Mouse (Mus musculus): Measurements from ENCODE around the gene 1700007K13Rik. TPM values are rescaled to one million over a fixed set of nuclear protein-coding genes. Genes with fewer than 3 reads are reported as not detected.

The 1700007K13Rik gene
- polyA plus RNA-seq, 1 experiment from 2014 or later, result 0.63 TPM

DNA sequence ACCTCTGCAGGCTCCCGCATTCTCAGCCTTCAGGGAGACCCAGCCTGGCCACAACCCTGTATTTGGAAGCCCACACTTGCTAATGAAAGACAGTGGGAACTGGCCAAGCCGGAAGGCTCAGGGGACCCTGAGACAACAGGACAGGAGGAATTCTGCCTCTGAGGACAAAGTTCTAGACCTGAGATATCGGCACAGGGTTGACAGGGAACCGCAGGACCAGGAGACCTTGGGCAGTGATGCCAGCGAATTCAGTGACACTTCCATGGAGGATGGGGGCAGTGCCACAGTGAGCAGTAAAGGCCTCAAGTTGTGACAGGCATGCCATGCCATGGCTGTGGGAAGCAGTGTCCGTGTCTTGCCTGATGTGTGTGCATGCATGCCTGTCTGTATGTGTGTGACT, 12.6 kb downstream of the 1700007K13Rik start:
- Histone ChIP-seq H3K27ac (replicated peaks) (no peak overlapping the region), H3K4me3 (ENCODE audit: low read depth, low read length) (no peak overlapping the region), H3K27me3 (ENCODE audit: control insufficient read depth, insufficient read depth, low read length) (no peaks in the 10 kb centered on the region), H3K36me3 (ENCODE audit: control insufficient read depth, insufficient read depth, low read length) (no peaks in the 10 kb centered on the region), H3K9ac (ENCODE audit: low read length) (no peak overlapping the region), H3K4me2 (replicated peaks; ENCODE audit: low read depth) (no peak overlapping the region), H3K9me3 (ENCODE audit: control insufficient read depth, low read length) (no peaks in the 10 kb centered on the region), H3K4me1 (replicated peaks; ENCODE audit: control insufficient read depth, insufficient read depth) (no peaks in the 10 kb centered on the region)
- no peak for DNase-seq (ENCODE audit: low spot score)
- TF ChIP-seq EP300 (optimal IDR thresholded peaks at IDR 0.05) (no peak), CTCF (IDR thresholded peaks at IDR 0.05; ENCODE audit: low read depth) (no peak)
- no peak for ATAC-seq (ENCODE audit: low FRiP score, low TSS enrichment)
- 76% methylated on average over 6 of the region's 6 CpGs for WGBS

DNA sequence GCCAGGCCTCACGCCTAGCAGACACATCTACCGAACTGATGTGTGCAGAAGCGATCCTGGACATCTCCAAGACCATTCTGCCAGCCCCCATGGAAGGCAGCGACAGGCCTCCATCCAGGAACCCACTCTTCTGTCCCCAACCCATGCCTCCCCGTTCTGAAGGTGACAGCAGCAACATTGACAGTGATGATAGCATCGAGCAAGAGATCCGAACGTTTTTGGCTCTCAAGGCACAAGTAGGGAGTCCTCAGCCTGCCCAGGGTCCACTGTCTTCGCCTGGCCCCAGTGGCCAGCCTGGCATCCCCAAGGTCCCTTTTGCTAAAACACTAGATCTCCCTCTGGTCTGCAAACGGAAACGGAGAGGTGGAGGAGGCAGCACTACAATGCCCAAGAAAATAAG, 14.5 kb downstream of the 1700007K13Rik start:
- Histone ChIP-seq H3K4me3 (ENCODE audit: low read depth, low read length) (no peak overlapping the region), H3K4me1 (replicated peaks; ENCODE audit: control insufficient read depth, insufficient read depth) (0 out of 2 replicates have a peak, but pooled peaks cover 2% of the 10 kb centered on the region)
- no peak for DNase-seq (ENCODE audit: low spot score)

DNA sequence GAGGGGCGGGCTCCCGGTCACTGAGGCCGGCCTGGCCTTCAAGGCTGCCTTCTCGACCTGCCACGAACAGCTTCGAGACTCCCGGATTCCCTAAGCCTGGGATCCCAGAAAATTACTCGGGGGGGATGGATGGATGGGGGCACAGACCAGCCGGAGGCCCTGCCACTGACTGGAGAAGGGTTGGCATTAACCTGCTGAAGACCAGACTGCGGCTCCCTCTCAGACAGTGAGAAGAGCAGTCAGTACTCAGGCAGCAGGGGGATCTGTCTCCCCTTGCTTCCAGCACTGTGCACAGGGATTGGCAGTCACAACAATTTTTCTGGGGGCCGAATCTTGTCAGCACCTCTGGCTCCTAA, 18.8 kb downstream of the 1700007K13Rik start:
- WGBS, result 7% methylated on average over 9 of the region's 11 CpGs
- H3K27me3 ChIP-seq (ENCODE audit: control insufficient read depth, insufficient read depth, low read length), result no peaks in the 10 kb centered on the region
- 0 out of 2 replicates have a peak, but pooled peaks cover 2% of the 10 kb centered on the region for H3K4me1 ChIP-seq (replicated peaks; ENCODE audit: control insufficient read depth, insufficient read depth)
- TF ChIP-seq CTCF (IDR thresholded peaks at IDR 0.05; ENCODE audit: low read depth) (no peak), EP300 (optimal IDR thresholded peaks at IDR 0.05) (no peak)
- H3K9me3 ChIP-seq (ENCODE audit: control insufficient read depth, low read length), result no peaks in the 10 kb centered on the region
- peak overlapping the region; percentile 96 for H3K4me2 ChIP-seq (replicated peaks; ENCODE audit: low read depth)
- ATAC-seq (ENCODE audit: low FRiP score, low TSS enrichment) (0 out of 2 replicates have a peak, but pooled peaks have one; percentile 13), DNase-seq (ENCODE audit: low spot score) (no peak)
- H3K4me3 ChIP-seq (ENCODE audit: low read depth, low read length), result peak overlapping the region; percentile 72
- no peaks in the 10 kb centered on the region for H3K36me3 ChIP-seq (ENCODE audit: control insufficient read depth, insufficient read depth, low read length)
- H3K27ac ChIP-seq (replicated peaks), result no peak overlapping the region
- peak overlapping the region; percentile 79 for H3K9ac ChIP-seq (ENCODE audit: low read length)

More for the DNA sequence above, 14.5 kb downstream of the 1700007K13Rik start:
- Histone ChIP-seq H3K27ac (replicated peaks) (no peak overlapping the region), H3K4me2 (replicated peaks; ENCODE audit: low read depth) (no peak overlapping the region), H3K9ac (ENCODE audit: low read length) (no peak overlapping the region), H3K27me3 (ENCODE audit: control insufficient read depth, insufficient read depth, low read length) (no peaks in the 10 kb centered on the region), H3K9me3 (ENCODE audit: control insufficient read depth, low read length) (no peaks in the 10 kb centered on the region), H3K36me3 (ENCODE audit: control insufficient read depth, insufficient read depth, low read length) (no peaks in the 10 kb centered on the region)
- TF ChIP-seq CTCF (IDR thresholded peaks at IDR 0.05; ENCODE audit: low read depth) (no peak), EP300 (optimal IDR thresholded peaks at IDR 0.05) (no peak)
- ATAC-seq (ENCODE audit: low FRiP score, low TSS enrichment), result no peak
- 91% methylated on average over 11 of the region's 11 CpGs for WGBS

DNA sequence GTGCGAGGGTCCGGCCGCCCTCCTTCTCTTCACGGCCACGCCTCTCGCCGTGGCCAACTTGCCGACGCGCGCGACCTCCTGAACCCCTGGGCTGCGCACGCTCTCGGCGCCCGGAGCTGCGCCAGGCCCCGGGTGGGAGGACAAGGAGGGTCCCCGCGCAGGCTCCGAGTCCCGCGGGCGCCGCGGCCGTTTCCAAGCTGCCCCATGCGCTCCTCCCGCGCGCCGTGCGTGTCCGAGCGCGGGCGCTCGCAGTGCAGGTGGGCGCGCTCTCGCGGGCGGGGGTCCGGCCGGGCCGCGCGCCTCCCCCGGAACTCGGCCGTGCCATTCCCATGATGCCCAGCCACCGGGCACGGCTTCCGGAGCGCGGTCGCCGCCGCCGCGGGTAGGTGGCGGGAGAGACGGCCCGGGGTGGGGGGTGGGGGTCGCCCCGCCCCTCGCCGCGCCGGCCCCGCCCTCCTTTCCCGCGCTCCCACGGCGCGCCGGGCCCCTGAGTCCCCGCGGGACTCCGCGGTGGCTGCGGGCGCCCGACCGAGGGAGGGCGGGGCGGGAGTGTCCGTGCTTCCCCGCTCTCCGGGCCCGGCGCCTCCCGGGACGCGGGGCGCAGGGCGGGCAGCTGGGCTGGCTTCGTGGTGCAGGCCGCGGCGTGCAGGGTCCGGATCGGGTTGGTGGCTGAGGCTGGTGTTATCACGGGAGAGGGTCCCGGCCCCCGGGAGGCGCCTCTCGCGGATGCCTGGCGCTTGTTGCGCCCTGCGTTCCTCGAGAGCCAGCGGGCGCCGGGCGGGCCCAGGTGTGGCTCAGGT, 19.4 kb downstream of the 1700007K13Rik start, which contains the start of gene Ppp1r26:
TSS of gene Ppp1r26 (plus strand) at position 286 of the 800 bp plus-strand sequence.
- peak; percentile 56 for DNase-seq (ENCODE audit: low spot score)
- peak within 1 kb of the TSS; percentile 79 for H3K9ac ChIP-seq (ENCODE audit: low read length)
- H3K36me3 ChIP-seq (ENCODE audit: control insufficient read depth, insufficient read depth, low read length), result no peaks in the 10 kb centered on the region
- H3K4me2 ChIP-seq (replicated peaks; ENCODE audit: low read depth), result peak within 1 kb of the TSS; percentile 96
- 0 out of 2 replicates have a peak, but pooled peaks cover 2% of the 10 kb centered on the region for H3K4me1 ChIP-seq (replicated peaks; ENCODE audit: control insufficient read depth, insufficient read depth)
- H3K4me3 ChIP-seq (ENCODE audit: low read depth, low read length), result peak within 1 kb of the TSS; percentile 72
- WGBS, result under 1% methylated on average over 58 of the region's 118 CpGs
- peak; percentile 75 for ATAC-seq (ENCODE audit: low FRiP score, low TSS enrichment)
- no peaks in the 10 kb centered on the region for H3K27me3 ChIP-seq (ENCODE audit: control insufficient read depth, insufficient read depth, low read length)
- TF ChIP-seq EP300 (optimal IDR thresholded peaks at IDR 0.05), result no peak
- TF ChIP-seq CTCF (IDR thresholded peaks at IDR 0.05; ENCODE audit: low read depth), result no peak
- no peaks in the 10 kb centered on the region for H3K9me3 ChIP-seq (ENCODE audit: control insufficient read depth, low read length)
- peak within 1 kb of the TSS; percentile 53; the same call in 1 of the 2 replicates for H3K27ac ChIP-seq (replicated peaks)

DNA sequence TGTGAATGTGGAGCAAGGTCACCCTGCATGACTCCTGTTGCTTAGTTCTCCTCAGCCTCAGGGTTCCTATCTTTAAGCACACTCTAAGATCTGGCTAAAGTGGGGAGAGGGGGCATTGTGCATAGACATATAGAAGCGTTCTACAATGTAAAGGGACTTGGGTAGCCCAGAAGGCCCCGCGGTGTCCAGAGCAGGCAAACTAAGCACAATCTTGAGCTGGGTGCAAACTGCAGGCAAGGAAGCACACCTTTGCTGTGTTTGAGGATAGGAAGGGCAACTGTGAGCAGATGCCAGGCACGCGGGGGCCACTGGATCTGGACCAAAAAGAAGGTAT, 20.0 kb downstream of the 1700007K13Rik start:
- peak overlapping the region; percentile 72 for H3K4me3 ChIP-seq (ENCODE audit: low read depth, low read length)
- 0 out of 2 replicates have a peak, but pooled peaks cover 2% of the 10 kb centered on the region for H3K4me1 ChIP-seq (replicated peaks; ENCODE audit: control insufficient read depth, insufficient read depth)
- H3K27me3 ChIP-seq (ENCODE audit: control insufficient read depth, insufficient read depth, low read length), result no peaks in the 10 kb centered on the region
- H3K27ac ChIP-seq (replicated peaks), result no peak overlapping the region
- peak overlapping the region; percentile 79 for H3K9ac ChIP-seq (ENCODE audit: low read length)
- ATAC-seq (ENCODE audit: low FRiP score, low TSS enrichment) (no peak), DNase-seq (ENCODE audit: low spot score) (peak; percentile 23)
- no peaks in the 10 kb centered on the region for H3K36me3 ChIP-seq (ENCODE audit: control insufficient read depth, insufficient read depth, low read length)
- 6% methylated on average over 5 of the region's 5 CpGs for WGBS
- peak overlapping the region; percentile 96 for H3K4me2 ChIP-seq (replicated peaks; ENCODE audit: low read depth)
- no peaks in the 10 kb centered on the region for H3K9me3 ChIP-seq (ENCODE audit: control insufficient read depth, low read length)
- TF ChIP-seq CTCF (IDR thresholded peaks at IDR 0.05; ENCODE audit: low read depth) (no peak), EP300 (optimal IDR thresholded peaks at IDR 0.05) (no peak)

DNA sequence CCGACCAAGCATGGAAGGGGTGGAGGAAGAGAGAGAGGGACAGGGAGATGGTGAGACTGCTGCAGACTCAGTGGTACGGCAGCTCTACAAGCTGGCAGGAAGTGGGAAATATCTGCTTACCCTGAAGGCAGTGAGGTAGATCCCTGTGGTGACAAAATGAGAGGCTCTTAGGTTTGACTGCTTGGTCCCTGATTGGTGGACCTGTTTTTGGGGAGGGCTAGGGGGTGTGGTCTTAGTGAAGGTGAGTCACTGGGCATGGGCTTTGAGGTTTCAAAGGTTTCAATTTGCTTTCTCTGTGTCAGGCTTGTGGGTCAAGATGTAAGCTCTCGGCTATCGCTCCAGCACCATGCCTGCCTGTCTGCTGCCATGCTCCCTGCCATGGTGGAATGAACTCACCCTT, 21.1 kb downstream of the 1700007K13Rik start:
- Histone ChIP-seq H3K4me3 (ENCODE audit: low read depth, low read length) (no peak overlapping the region), H3K27ac (replicated peaks) (no peak overlapping the region), H3K4me1 (replicated peaks; ENCODE audit: control insufficient read depth, insufficient read depth) (0 out of 2 replicates have a peak, but pooled peaks cover 2% of the 10 kb centered on the region), H3K9me3 (ENCODE audit: control insufficient read depth, low read length) (no peaks in the 10 kb centered on the region), H3K4me2 (replicated peaks; ENCODE audit: low read depth) (no peak overlapping the region), H3K27me3 (ENCODE audit: control insufficient read depth, insufficient read depth, low read length) (no peaks in the 10 kb centered on the region), H3K9ac (ENCODE audit: low read length) (no peak overlapping the region), H3K36me3 (ENCODE audit: control insufficient read depth, insufficient read depth, low read length) (no peaks in the 10 kb centered on the region)
- DNase-seq (ENCODE audit: low spot score), result no peak
- ATAC-seq (ENCODE audit: low FRiP score, low TSS enrichment), result no peak
- WGBS, result 78% methylated on average over 4 of the region's 4 CpGs
- TF ChIP-seq CTCF (IDR thresholded peaks at IDR 0.05; ENCODE audit: low read depth) (no peak), EP300 (optimal IDR thresholded peaks at IDR 0.05) (no peak)
